In the genomic region with DNA sequence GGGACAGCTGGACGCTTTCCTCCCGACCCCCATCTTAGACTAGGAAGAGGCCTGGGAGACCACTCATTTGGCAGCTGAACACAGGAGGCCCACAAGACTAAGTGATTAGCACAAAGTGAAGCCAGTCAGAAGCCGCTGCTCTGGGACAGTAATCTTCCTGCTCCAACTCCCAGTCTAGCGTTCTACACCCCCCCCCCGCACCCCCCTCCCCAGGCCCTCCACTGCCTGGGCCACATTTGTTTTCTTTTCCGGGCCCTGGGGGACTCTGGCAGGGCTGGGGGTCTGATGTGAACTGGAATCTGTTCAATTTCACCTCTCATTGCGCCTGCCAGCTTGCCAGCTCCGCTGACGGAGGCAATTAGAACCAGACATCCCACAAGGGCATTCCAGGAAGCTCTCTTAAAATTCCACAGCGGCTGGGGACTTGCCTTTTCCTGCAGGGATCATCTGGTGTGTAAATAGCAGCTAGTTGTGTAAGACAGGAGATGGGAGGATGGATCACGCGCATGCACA, we compare ENCODE assay signal across 8 mouse cellular contexts.
DNase-seq lines count a peak whose midpoint lies in the region; ATAC-seq lines count a peak whose summit lies in the region.

No protein-coding gene starts in this region.

- DNase-seq in MN1 (ENCODE audit: low spot score): peak; percentile 81
- peak; percentile 84 for DNase-seq in embryo, embryonic 10 days (ENCODE audit: low spot score)
- peak; percentile 89 for DNase-seq in heart, embryonic 10.5 days (ENCODE audit: low spot score)
- peak; percentile 52 for DNase-seq in kidney, adult 18-20 months
- DNase-seq in adrenal gland, postnatal 36 days: no peak

- H3K4me2 ChIP-seq in lung, embryonic 15.5 days: peak overlapping the region; percentile 44
- 0 out of 2 replicates have a peak overlapping the region, but pooled peaks have one; percentile 2 for H3K4me2 ChIP-seq in stomach, embryonic 14.5 days (replicated peaks; ENCODE audit: low read depth, low read length)

- peaks cover 45% of the 10 kb centered on the region for H3K4me1 ChIP-seq in heart, embryonic 10.5 days
- H3K4me1 ChIP-seq in lung, embryonic 15.5 days: peaks cover 41% of the 10 kb centered on the region
- peaks cover 8% of the 10 kb centered on the region; the same call in 1 of the 2 replicates for H3K4me1 ChIP-seq in stomach, embryonic 14.5 days (ENCODE audit: control insufficient read depth, insufficient read depth, low read length)

- H3K9me3 ChIP-seq in heart, embryonic 10.5 days: no peaks in the 10 kb centered on the region
- no peaks in the 10 kb centered on the region for H3K9me3 ChIP-seq in lung, embryonic 15.5 days
- H3K9me3 ChIP-seq in stomach, embryonic 14.5 days (ENCODE audit: control insufficient read depth, low read depth, low read length): no peaks in the 10 kb centered on the region

- no peak overlapping the region for H3K9ac ChIP-seq in lung, embryonic 15.5 days
- no peak overlapping the region for H3K9ac ChIP-seq in stomach, embryonic 14.5 days (replicated peaks; ENCODE audit: low read depth, low read length)

- H3K36me3 ChIP-seq in heart, embryonic 10.5 days: no peaks in the 10 kb centered on the region
- no peaks in the 10 kb centered on the region for H3K36me3 ChIP-seq in lung, embryonic 15.5 days
- no peaks in the 10 kb centered on the region for H3K36me3 ChIP-seq in stomach, embryonic 14.5 days (ENCODE audit: control insufficient read depth, insufficient read depth, low read length)

- H3K27ac ChIP-seq in heart, embryonic 10.5 days: peak overlapping the region; percentile 84
- peak overlapping the region; percentile 91 for H3K27ac ChIP-seq in lung, embryonic 15.5 days
- peak overlapping the region; percentile 74 for H3K27ac ChIP-seq in stomach, embryonic 14.5 days (ENCODE audit: low read length)

- H3K4me3 ChIP-seq in heart, embryonic 10.5 days: peak overlapping the region; percentile 37
- H3K4me3 ChIP-seq in lung, embryonic 15.5 days: no peak overlapping the region
- no peak overlapping the region for H3K4me3 ChIP-seq in stomach, embryonic 14.5 days (ENCODE audit: low read depth, low read length)

- WGBS in heart, embryonic 10.5 days: 5% methylated on average over 12 of the region's 12 CpGs
- WGBS in lung, embryonic 15.5 days: 5% methylated on average over 12 of the region's 12 CpGs
- WGBS in stomach, embryonic 14.5 days: 9% methylated on average over 12 of the region's 12 CpGs

- peak; percentile 75 for ATAC-seq in lung, embryonic 15.5 days (ENCODE audit: borderline replicate concordance, extremely low read depth, low FRiP score, low TSS enrichment)
- ATAC-seq in stomach, embryonic 14.5 days (ENCODE audit: insufficient number of reproducible peaks, insufficient read depth, low FRiP score, low read depth): peak; percentile 64
- no peak for ATAC-seq in megakaryocyte, adult 5-6 weeks (ENCODE audit: poor library complexity, severe bottlenecking)

- H3K27me3 ChIP-seq in heart, embryonic 10.5 days (ENCODE audit: insufficient read depth, poor library complexity, severe bottlenecking): peaks cover 59% of the 10 kb centered on the region
- H3K27me3 ChIP-seq in lung, embryonic 15.5 days: no peaks in the 10 kb centered on the region
- H3K27me3 ChIP-seq in stomach, embryonic 14.5 days (ENCODE audit: control insufficient read depth, insufficient read depth, low read length): no peaks in the 10 kb centered on the region

Comparison
In these comparisons a context has a peak if more than half of its experiments do, and no peak if none do; other contexts are left out.
1. DNase-seq: peak in MN1 (single experiment), embryo, embryonic 10 days (single experiment), heart, embryonic 10.5 days (single experiment) and kidney, adult 18-20 months (single experiment); none in adrenal gland, postnatal 36 days (0 of 2).
2. Peak in every context shown above with its lines, with median percentiles within 50 percentile points of each other: H3K27ac ChIP-seq.